Mouse (Mus musculus) embryonic facial prominence, embryonic 13.5 days (tissue): ENCODE results near the gene Ei24. TPM values are rescaled to one million over a fixed set of nuclear protein-coding genes. Genes with fewer than 3 reads are reported as not detected.

Experiments
- ATAC-seq: fragments of 200-750 bp; cut with Nextera tagmentation; 2 replicates; pipeline ENCODE4 v1.8.0; 2017; ENCODE audit warnings: low read depth; ENCODE audit not compliant: insufficient number of reproducible peaks, insufficient read depth, low FRiP score, low TSS enrichment
- H3K27ac ChIP-seq: fragments of 300-500 bp; sonication (generic); 2 replicates; pipeline ENCODE4 v1.5.1; 2015; ENCODE audit warnings: moderate library complexity, mild to moderate bottlenecking, inconsistent platforms
- H3K27me3 ChIP-seq: fragments of 300-500 bp; sonication (generic); 2 replicates; pipeline ENCODE4 v1.6.1; 2015; ENCODE audit warnings: mild to moderate bottlenecking, inconsistent platforms
- H3K36me3 ChIP-seq: fragments of 300-500 bp; sonication (generic); 2 replicates; pipeline ENCODE4 v1.6.1; 2015; ENCODE audit warnings: mild to moderate bottlenecking, inconsistent platforms
- H3K4me1 ChIP-seq: fragments of 300-500 bp; sonication (generic); 2 replicates; pipeline ENCODE4 v1.6.1; 2015; ENCODE audit warnings: inconsistent platforms
- H3K4me2 ChIP-seq: fragments of 300-500 bp; sonication (generic); 2 replicates; pipeline ENCODE4 v1.6.1; 2015; ENCODE audit warnings: moderate library complexity, mild to moderate bottlenecking, inconsistent platforms
- H3K4me3 ChIP-seq: fragments of 300-500 bp; sonication (generic); 2 replicates; pipeline ENCODE4 v1.5.1; 2015; ENCODE audit warnings: mild to moderate bottlenecking, inconsistent platforms
- H3K9ac ChIP-seq: fragments of 300-500 bp; sonication (generic); 2 replicates; pipeline ENCODE4 v1.6.1; 2015; ENCODE audit warnings: mild to moderate bottlenecking, inconsistent platforms
- H3K9me3 ChIP-seq: fragments of 300-500 bp; sonication (generic); 2 replicates; pipeline ENCODE4 v1.6.1; 2016; ENCODE audit warnings: inconsistent platforms
- WGBS: fragments of 180-500 bp; shearing (Covaris S2); methylation state at CpG from one replicate; pipeline ENCODE4 v1.1.7; 2015; ENCODE audit warnings: mixed read lengths; 5-methylcytosine and 5-hydroxymethylcytosine counted together
- polyA plus RNA-seq: library from polyadenylated mRNA; unstranded; fragments of >200 nt; fragmentation: Nextera tagmentation; extraction: Ambion mirVana; gene quantifications from 2 replicates; pipeline ENCODE4 v1.2.1, GENCODE M21; 2015

Ei24 gene
- polyA plus RNA-seq, 1 experiment from 2014 or later = 119 TPM

DNA sequence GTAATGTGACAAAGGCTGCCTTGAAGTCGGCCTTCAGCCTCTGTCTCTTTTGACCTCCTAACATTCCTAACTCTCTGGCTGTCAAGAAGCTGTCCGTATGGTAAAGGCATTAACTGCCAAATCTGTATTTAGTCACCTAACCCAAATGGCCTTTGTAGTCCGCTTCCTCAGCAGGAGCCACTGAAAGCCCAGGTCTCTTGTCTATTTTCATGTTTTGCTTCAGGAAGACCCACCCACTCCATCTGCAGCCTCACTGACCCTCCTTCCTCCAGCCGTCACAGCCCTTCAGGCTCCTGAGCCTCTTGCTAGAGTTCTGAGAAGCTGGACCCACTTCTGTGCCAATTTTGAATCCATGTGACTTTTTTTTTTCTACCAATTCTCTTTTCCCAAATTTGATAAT is 21.7 kb upstream of the Ei24 start:
- ATAC-seq = no peak
- Histone ChIP-seq H3K36me3 (no peaks in the 10 kb centered on the region), H3K4me2 (no peak overlapping the region), H3K27ac (no peak overlapping the region), H3K9me3 (no peaks in the 10 kb centered on the region), H3K9ac (no peak overlapping the region), H3K27me3 (no peaks in the 10 kb centered on the region), H3K4me1 (peaks cover 11% of the 10 kb centered on the region), H3K4me3 (no peak overlapping the region)
- 58% methylated on average over 4 of the region's 4 CpGs for WGBS

DNA sequence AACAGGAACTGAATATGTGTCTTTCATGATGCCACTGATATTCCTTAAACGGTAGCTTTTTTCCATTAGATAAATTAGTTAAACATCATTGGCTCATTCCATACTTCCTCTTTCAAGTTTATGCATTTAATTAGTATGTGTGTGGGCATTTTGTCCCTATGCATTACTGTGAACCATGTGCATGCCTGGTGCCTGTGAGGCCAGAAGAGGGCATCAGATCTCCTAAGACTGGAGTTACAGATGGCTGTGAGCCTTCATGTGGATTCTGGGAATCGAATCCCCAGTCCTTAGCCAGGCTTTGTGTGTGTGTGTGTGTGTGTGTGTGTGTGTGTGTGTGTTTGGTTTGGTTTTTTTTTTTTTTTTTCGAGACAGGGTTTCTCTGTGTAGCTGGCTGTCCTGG is 17.3 kb upstream of the Ei24 start:
- H3K27me3 ChIP-seq = no peaks in the 10 kb centered on the region

DNA sequence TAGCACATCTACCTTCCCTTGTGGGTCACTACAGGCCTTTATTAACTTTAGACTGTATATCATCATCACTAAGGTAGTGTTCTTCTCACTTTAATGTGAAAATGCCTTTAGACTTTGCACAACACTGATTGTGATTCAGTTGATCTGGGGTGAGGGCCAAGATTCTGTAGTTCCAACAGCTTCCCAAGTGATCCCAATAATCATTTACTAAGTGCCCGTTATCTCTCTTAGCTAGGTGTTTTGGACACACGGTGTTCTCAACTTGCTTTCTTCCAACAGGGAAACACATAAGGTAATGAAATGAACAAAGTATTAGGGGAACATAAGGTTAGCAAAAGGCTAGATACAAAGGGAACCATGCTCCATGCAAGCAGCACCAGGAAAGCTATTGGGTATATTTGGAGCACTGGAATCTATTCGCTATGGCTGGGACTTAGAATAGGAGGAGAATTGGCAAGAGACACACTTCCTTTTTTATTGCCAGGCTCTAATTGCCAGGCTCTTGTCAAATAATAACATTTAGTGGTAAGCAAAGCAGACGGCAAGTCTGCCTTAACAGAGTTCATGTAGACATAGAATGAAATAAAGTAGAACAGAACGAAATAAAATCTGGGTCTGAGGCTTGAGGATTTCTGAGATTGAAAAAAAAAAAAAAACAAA is 11.1 kb upstream of the Ei24 start:
- no peaks in the 10 kb centered on the region for H3K9me3 ChIP-seq
- WGBS = 82% methylated on average over 5 of the region's 5 CpGs
- no peaks in the 10 kb centered on the region for H3K4me1 ChIP-seq
- no peak overlapping the region for H3K27ac ChIP-seq
- H3K36me3 ChIP-seq = no peaks in the 10 kb centered on the region
- H3K4me3 ChIP-seq = no peak overlapping the region
- ATAC-seq = no peak
- no peak overlapping the region for H3K9ac ChIP-seq
- no peaks in the 10 kb centered on the region for H3K27me3 ChIP-seq
- no peak overlapping the region for H3K4me2 ChIP-seq

More for the DNA sequence above, 17.3 kb upstream of the Ei24 start:
- Histone ChIP-seq H3K27ac (no peak overlapping the region), H3K4me3 (no peak overlapping the region), H3K36me3 (no peaks in the 10 kb centered on the region), H3K9me3 (no peaks in the 10 kb centered on the region), H3K4me1 (no peaks in the 10 kb centered on the region), H3K9ac (no peak overlapping the region), H3K4me2 (no peak overlapping the region)
- no peak for ATAC-seq
- WGBS = 76% methylated on average over 3 of the region's 3 CpGs

DNA sequence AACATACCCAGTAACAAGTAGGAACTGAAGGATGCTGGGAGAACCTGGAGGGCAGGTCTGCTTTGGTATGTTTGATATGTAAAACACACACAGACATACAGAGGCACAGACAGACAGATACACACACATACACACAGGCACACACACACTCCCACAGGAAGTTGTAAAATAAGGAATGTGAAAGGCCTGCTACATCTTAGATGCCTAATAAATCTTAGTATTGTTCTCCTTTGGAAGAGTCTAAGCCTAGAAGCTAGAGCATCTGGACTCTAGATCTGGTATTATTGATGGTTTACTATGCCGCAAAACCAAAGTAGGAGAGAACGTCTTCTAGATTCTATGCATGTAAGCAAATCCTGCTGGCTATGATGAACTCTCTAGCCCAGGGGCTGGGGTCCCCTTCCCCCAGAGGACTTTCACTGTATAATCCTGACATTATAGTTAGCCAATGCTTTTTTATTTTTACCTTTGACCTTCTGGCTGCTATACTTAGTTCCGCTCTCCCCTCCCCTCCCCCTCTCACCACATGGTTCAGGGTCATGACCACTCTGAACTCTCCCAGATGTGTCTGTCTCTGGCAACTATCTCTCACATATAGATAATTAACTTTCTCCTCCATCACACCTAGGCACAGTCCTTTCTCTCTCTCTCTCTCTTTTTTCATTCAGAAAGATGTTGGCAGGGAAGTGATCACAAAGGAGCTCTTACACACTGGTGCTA is 8.2 kb upstream of the Ei24 start:
- no peak for ATAC-seq

DNA sequence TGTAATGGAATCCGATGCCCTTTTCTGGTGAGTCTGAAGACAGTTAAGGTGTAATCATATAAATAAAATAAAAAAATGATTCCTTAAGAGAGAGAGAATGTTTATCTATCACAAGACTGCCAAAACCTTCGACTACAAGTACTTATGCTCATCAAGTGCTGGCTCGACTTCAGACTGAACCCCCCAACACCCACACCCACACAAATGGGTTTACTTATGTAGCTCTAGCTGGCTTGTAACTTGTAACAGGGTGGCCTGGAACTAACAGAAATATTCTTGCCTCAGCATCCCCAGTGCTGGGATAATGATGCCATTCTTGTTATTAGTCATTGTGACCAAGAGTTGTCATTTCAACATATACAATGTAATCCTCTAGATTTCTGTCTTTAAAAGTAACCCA is 6.7 kb upstream of the Ei24 start:
- no peak for ATAC-seq

More for the DNA sequence above, 8.2 kb upstream of the Ei24 start:
- WGBS = 76% methylated on average over 3 of the region's 3 CpGs
- H3K9me3 ChIP-seq = no peaks in the 10 kb centered on the region
- no peak overlapping the region for H3K4me3 ChIP-seq
- H3K4me1 ChIP-seq = no peaks in the 10 kb centered on the region
- no peak overlapping the region for H3K9ac ChIP-seq
- no peak overlapping the region for H3K27ac ChIP-seq
- H3K4me2 ChIP-seq = no peak overlapping the region
- H3K27me3 ChIP-seq = no peaks in the 10 kb centered on the region
- no peaks in the 10 kb centered on the region for H3K36me3 ChIP-seq

DNA sequence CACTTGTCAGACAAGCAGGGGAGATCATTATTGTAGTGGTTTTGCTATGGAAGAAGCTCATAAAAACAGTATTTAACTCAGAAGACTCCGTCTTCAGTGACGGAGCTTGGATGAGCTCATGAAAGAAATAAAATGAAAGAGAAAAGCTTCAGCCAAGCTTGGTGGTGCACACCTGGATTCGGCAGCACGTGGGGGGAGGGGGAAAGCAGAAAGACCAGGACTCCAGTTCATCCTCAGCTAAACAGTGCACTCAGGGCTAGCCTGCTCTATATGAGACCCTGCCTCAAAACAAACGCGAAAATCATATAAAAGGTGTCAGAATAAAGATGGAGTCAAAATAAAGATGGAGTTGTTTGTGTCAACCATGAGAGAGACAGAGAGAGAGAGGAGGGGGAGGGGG is 6.2 kb upstream of the Ei24 start:
- ATAC-seq = no peak
- no peaks in the 10 kb centered on the region for H3K4me1 ChIP-seq
- no peak overlapping the region for H3K4me3 ChIP-seq
- 78% methylated on average over 6 of the region's 6 CpGs for WGBS
- no peak overlapping the region for H3K27ac ChIP-seq
- no peaks in the 10 kb centered on the region for H3K9me3 ChIP-seq
- no peaks in the 10 kb centered on the region for H3K36me3 ChIP-seq
- no peak overlapping the region for H3K9ac ChIP-seq
- H3K4me2 ChIP-seq = no peak overlapping the region
- H3K27me3 ChIP-seq = no peaks in the 10 kb centered on the region

More for the DNA sequence above, 6.7 kb upstream of the Ei24 start:
- Histone ChIP-seq H3K4me1 (no peaks in the 10 kb centered on the region), H3K4me2 (no peak overlapping the region), H3K9me3 (no peaks in the 10 kb centered on the region), H3K27ac (no peak overlapping the region), H3K36me3 (no peaks in the 10 kb centered on the region), H3K27me3 (no peaks in the 10 kb centered on the region), H3K9ac (no peak overlapping the region), H3K4me3 (no peak overlapping the region)
- 83% methylated on average over 3 of the region's 3 CpGs for WGBS

DNA sequence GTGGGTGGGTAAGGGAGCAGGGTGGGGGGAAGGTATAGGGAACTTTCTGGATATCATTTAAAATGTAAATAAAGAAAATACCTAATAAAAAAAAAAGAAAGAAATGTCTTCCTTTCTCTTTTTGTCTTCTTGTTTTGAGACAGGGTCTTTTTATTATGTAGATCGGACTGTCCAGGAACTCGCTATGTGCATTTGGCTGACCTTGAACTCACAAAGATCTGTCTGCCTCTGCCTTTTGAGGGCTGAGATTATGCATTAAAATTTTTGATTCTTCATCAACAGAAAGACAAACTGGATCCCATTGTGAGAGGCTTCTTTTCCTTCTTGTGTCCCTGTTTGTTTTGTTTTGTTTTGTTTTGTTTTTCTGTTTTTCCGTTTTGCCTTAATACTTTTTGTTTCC is 5.8 kb upstream of the Ei24 start:
- Histone ChIP-seq H3K4me1 (no peaks in the 10 kb centered on the region), H3K36me3 (no peaks in the 10 kb centered on the region), H3K27ac (no peak overlapping the region), H3K9me3 (no peaks in the 10 kb centered on the region), H3K4me2 (no peak overlapping the region), H3K9ac (no peak overlapping the region), H3K4me3 (no peak overlapping the region), H3K27me3 (no peaks in the 10 kb centered on the region)
- 82% methylated on average over 3 of the region's 3 CpGs for WGBS
- ATAC-seq = no peak

DNA sequence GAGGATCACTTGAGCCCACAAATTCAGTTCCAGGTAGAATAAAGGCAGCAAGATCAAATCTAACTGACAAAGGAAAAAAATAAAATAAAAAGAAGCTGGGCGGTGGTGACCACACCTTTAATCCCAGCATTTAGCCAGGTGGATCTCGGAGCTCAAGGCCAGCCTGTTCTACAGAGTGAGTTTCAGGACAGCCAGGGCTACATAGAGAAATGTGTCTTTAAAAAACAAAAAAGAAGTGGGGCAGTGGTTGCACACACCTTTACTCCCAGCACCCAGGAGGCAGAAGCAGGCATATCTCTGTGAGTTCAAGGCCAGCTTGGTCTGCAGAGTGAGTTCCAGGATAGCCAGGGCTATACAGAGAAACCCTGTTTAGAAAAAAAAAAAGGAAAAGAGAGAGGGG is 4.8 kb upstream of the Ei24 start:
- H3K9me3 ChIP-seq = no peaks in the 10 kb centered on the region
- no peaks in the 10 kb centered on the region for H3K4me1 ChIP-seq
- no peak for ATAC-seq
- no peaks in the 10 kb centered on the region for H3K36me3 ChIP-seq
- H3K9ac ChIP-seq = no peak overlapping the region
- no peak overlapping the region for H3K27ac ChIP-seq
- no peaks in the 10 kb centered on the region for H3K27me3 ChIP-seq
- H3K4me3 ChIP-seq = no peak overlapping the region
- 83% methylated on average over 2 of the region's 2 CpGs for WGBS
- H3K4me2 ChIP-seq = no peak overlapping the region

DNA sequence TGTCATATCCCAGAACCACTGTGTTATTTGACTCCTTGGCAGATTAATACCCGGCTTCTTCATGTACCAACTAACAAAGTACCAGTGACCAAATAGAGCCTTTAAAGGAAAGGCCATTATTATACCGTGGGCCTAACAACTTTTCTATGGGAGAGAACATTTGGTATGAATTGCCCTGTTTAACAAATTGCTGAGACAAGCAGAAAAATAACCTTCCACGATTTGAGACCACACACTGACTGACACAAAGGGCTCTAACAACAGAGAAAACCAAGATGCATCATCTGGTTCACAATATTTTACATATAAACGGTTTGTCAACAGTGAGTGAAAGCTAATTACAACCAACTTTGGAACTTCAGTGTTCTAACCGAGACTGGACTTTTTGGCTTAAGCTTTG is 969 bp downstream of the Ei24 start:
- H3K27ac ChIP-seq = no peak overlapping the region; the same call in 1 of the 2 replicates
- no peak for ATAC-seq

DNA sequence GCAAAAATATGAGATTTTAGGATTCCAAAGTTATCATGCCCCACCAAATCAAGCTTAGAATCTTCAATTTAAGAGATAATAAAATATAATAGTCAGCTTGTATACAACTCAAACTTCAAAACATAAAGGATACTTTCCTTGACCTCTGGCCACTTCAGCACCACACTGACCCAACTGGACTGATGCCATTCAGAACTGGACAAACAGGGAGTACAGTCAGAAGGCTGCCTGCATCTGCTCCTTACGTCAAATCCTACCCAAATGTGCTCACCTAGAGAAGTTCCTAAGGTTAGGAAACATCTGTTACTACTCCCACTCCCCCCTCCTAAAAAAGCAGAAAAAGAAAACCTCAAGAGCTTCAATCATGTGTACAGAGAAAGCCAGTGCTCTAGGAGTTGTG is 1.6 kb downstream of the Ei24 start:
- Histone ChIP-seq H3K27me3 (no peaks in the 10 kb centered on the region), H3K4me1 (no peaks in the 10 kb centered on the region; the same call in 1 of the 2 replicates), H3K36me3 (peaks cover 22% of the 10 kb centered on the region), H3K9me3 (no peaks in the 10 kb centered on the region), H3K4me2 (peak overlapping the region; percentile 80), H3K27ac (no peak overlapping the region), H3K9ac (0 out of 2 replicates have a peak overlapping the region, but pooled peaks have one; percentile 98), H3K4me3 (peak overlapping the region; percentile 97)
- ATAC-seq = no peak
- WGBS = 61% methylated on average over 1 of the region's 1 CpGs

More for the DNA sequence above, 969 bp downstream of the Ei24 start:
- H3K9me3 ChIP-seq = no peaks in the 10 kb centered on the region
- H3K27me3 ChIP-seq = no peaks in the 10 kb centered on the region
- 9% methylated on average over 5 of the region's 5 CpGs for WGBS
- H3K36me3 ChIP-seq = peaks cover 16% of the 10 kb centered on the region
- H3K4me3 ChIP-seq = peak overlapping the region; percentile 97
- no peaks in the 10 kb centered on the region; the same call in 1 of the 2 replicates for H3K4me1 ChIP-seq
- H3K4me2 ChIP-seq = peak overlapping the region; percentile 80
- peak overlapping the region; percentile 98 for H3K9ac ChIP-seq

DNA sequence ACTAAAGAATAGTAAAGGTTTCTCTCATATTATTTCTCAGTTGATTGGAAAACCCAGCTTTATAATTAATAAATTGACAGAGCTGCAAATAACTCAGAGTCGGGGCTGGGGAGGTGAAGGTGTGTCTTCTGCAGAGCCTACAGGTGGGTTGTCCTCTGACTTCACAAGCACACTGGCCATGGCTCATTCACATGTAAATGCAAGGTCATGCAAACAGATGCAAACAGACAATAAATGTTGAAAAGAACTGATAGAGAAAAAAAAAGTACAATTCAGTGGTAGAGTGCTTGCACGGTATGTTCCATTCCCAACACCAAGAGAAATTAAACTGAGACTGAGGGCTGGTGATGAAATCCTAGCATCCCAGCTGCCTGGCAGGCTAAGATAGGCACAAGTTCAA is 2.7 kb downstream of the Ei24 start:
- no peak overlapping the region for H3K9ac ChIP-seq
- H3K4me1 ChIP-seq = no peaks in the 10 kb centered on the region; the same call in 1 of the 2 replicates
- no peaks in the 10 kb centered on the region for H3K9me3 ChIP-seq
- H3K36me3 ChIP-seq = peaks cover 33% of the 10 kb centered on the region
- H3K27ac ChIP-seq = no peak overlapping the region
- ATAC-seq = no peak
- H3K27me3 ChIP-seq = no peaks in the 10 kb centered on the region
- WGBS = 79% methylated on average over 2 of the region's 2 CpGs
- H3K4me3 ChIP-seq = no peak overlapping the region
- H3K4me2 ChIP-seq = no peak overlapping the region

DNA sequence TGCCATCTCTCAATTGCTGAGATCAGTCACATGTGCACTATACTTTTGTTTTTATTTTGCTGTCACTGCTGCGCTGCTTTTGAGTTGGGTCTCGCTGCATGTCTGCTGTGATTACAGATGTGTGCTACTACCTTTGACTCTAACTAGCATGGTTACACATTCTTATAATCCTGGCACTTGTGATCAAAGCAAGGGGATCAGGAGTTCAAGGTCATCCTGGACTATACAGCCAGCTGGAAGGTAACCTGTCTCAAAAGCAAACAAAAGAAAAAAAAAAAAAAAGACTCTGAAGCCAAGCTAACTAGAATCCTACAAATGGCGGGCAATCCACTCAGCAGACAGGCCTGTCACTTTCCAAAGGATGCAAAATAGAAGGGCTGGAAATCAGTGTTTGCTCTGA is 5.0 kb downstream of the Ei24 start:
- Histone ChIP-seq H3K4me2 (no peak overlapping the region), H3K4me1 (no peaks in the 10 kb centered on the region; the same call in 1 of the 2 replicates), H3K9me3 (no peaks in the 10 kb centered on the region), H3K27ac (no peak overlapping the region), H3K9ac (no peak overlapping the region), H3K27me3 (no peaks in the 10 kb centered on the region), H3K36me3 (peaks cover 55% of the 10 kb centered on the region), H3K4me3 (no peak overlapping the region)
- 93% methylated on average over 3 of the region's 3 CpGs for WGBS
- no peak for ATAC-seq
